17 mouse cellular contexts compared by ENCODE assay signal in genomic region chr8:105494566-105494965, GRCm38 (mm10). TPM values are rescaled to one million over a fixed set of nuclear protein-coding genes. Genes with fewer than 3 reads are reported as not detected.
DNase-seq lines count a peak whose midpoint lies in the region; ATAC-seq lines count a peak whose summit lies in the region.
"Had no signal": no experiment of that assay in that cellular context is flagged by ENCODE, and none has a peak within 500 bp of the region (broad histone marks: within the 10 kb centered on the region; RNA-seq: fewer than 3 reads in every experiment).

No protein-coding gene starts in this region.

- WGBS in hindbrain, embryonic 12.5 days = 90% methylated on average over 3 of the region's 3 CpGs
- WGBS in hindbrain, embryonic 10.5 days = 83% methylated on average over 3 of the region's 3 CpGs

- no peak overlapping the region for H3K4me3 ChIP-seq in hindbrain, embryonic 12.5 days
- H3K4me3 ChIP-seq in hindbrain, embryonic 10.5 days = no peak overlapping the region
- H3K4me3 ChIP-seq: liver, embryonic 15.5 days had no signal

- H3K9ac ChIP-seq in hindbrain, embryonic 12.5 days = no peak overlapping the region
- H3K9ac ChIP-seq: liver, embryonic 15.5 days had no signal

- ATAC-seq in hindbrain, embryonic 12.5 days (ENCODE audit: low FRiP score) = no peak
- no peak for ATAC-seq in granulocyte monocyte progenitor cell, adult 5-6 weeks (replicated peaks; ENCODE audit: poor library complexity, severe bottlenecking)
- ATAC-seq: inflammation-experienced regulatory T-cells, adult 6 months had no signal

- peak overlapping the region; percentile 8; the same call in 1 of the 2 replicates for H3K27ac ChIP-seq in hindbrain, embryonic 12.5 days
- H3K27ac ChIP-seq in hindbrain, embryonic 10.5 days = no peak overlapping the region
- H3K27ac ChIP-seq: forebrain, embryonic 10.5 days; liver, embryonic 15.5 days had no signal

- no peaks in the 10 kb centered on the region for H3K36me3 ChIP-seq in hindbrain, embryonic 12.5 days
- H3K36me3 ChIP-seq in hindbrain, embryonic 10.5 days = no peaks in the 10 kb centered on the region
- H3K36me3 ChIP-seq: forebrain, embryonic 10.5 days; liver, embryonic 15.5 days had no signal

- H3K27me3 ChIP-seq in hindbrain, embryonic 12.5 days = no peaks in the 10 kb centered on the region
- no peaks in the 10 kb centered on the region for H3K27me3 ChIP-seq in hindbrain, embryonic 10.5 days (ENCODE audit: insufficient read depth, poor library complexity, severe bottlenecking)

- no peaks in the 10 kb centered on the region for H3K9me3 ChIP-seq in hindbrain, embryonic 12.5 days (replicated peaks)
- H3K9me3 ChIP-seq in hindbrain, embryonic 10.5 days = no peaks in the 10 kb centered on the region
- H3K9me3 ChIP-seq: forebrain, embryonic 10.5 days; liver, embryonic 15.5 days had no signal

- no peak for DNase-seq in hindbrain, embryonic 10.5 days (ENCODE audit: low spot score)
- peak; percentile 51 to 80 for DNase-seq in lung, adult 18-20 months
- DNase-seq in lung, postnatal 14 days = no peak
- peak; percentile 94 for DNase-seq in gonadal fat pad, adult 2 months (ENCODE audit: low read depth)
- peak; percentile 80 for DNase-seq in lung, postnatal 36 days
- no peak for DNase-seq in urinary bladder, adult 2 months (ENCODE audit: low spot score)
- DNase-seq: adrenal gland, adult 2 months; cerebellum, adult 11 months; cerebellum, postnatal 25 days; heart, adult 18-20 months; heart, postnatal 10 days had no signal

- no peak overlapping the region for H3K4me2 ChIP-seq in hindbrain, embryonic 12.5 days (replicated peaks)
- H3K4me2 ChIP-seq: liver, embryonic 15.5 days had no signal

- H3K4me1 ChIP-seq in hindbrain, embryonic 12.5 days = peaks cover 25% of the 10 kb centered on the region
- H3K4me1 ChIP-seq in hindbrain, embryonic 10.5 days (replicated peaks) = peaks cover 33% of the 10 kb centered on the region

RNA-seq across cellular contexts. Expression of gene Zdhhc1, which starts 2.1 kb away (rescaled TPM):
- 35.8 and 36.1 TPM in 2 replicates for polyA plus RNA-seq in hindbrain, embryonic 12.5 days (2016; fragmentation: Nextera tagmentation; extraction: Ambion mirVana)
- 23.3 and 29.2 TPM in 2 replicates for polyA plus RNA-seq in hindbrain, embryonic 10.5 days (2016; fragmentation: Nextera tagmentation; extraction: Ambion mirVana)
- 37.2 and 43.5 TPM in 2 replicates for polyA plus RNA-seq in gonadal fat pad, adult 2 months (2012; rRNA removed)
- 1.8 and 10.4 TPM in 2 replicates for total RNA-seq in granulocyte monocyte progenitor cell, adult 5-6 weeks (2014; fragmentation: Nextera tagmentation)
- 3.6 and 4.6 TPM in 2 replicates for total RNA-seq in granulocyte monocyte progenitor cell, adult 5-6 weeks (2017)
- 56.7 and 64.7 TPM in 2 replicates for polyA plus RNA-seq in urinary bladder, adult 2 months (2012; rRNA removed)

RNA-seq across cellular contexts. Expression of gene Tppp3, which starts 23.2 kb away (rescaled TPM):
- polyA plus RNA-seq in hindbrain, embryonic 12.5 days (2016; fragmentation: Nextera tagmentation; extraction: Ambion mirVana) = 162 and 186 TPM in 2 replicates
- polyA plus RNA-seq in hindbrain, embryonic 10.5 days (2016; fragmentation: Nextera tagmentation; extraction: Ambion mirVana) = 131 and 243 TPM in 2 replicates
- 63.4 and 71.3 TPM in 2 replicates for polyA plus RNA-seq in gonadal fat pad, adult 2 months (2012; rRNA removed)
- total RNA-seq in granulocyte monocyte progenitor cell, adult 5-6 weeks (2014; fragmentation: Nextera tagmentation) = not detected in 2 replicates
- total RNA-seq in granulocyte monocyte progenitor cell, adult 5-6 weeks (2017) = not detected in 2 replicates
- polyA plus RNA-seq in urinary bladder, adult 2 months (2012; rRNA removed) = 84.1 and 93.7 TPM in 2 replicates

RNA-seq across cellular contexts. Expression of gene Hsd11b2, which starts 24.0 kb away (rescaled TPM):
- polyA plus RNA-seq in hindbrain, embryonic 12.5 days (2016; fragmentation: Nextera tagmentation; extraction: Ambion mirVana) = 24.2 and 24.7 TPM in 2 replicates
- 24.1 and 36.7 TPM in 2 replicates for polyA plus RNA-seq in hindbrain, embryonic 10.5 days (2016; fragmentation: Nextera tagmentation; extraction: Ambion mirVana)
- 1.4 and 1.8 TPM in 2 replicates for polyA plus RNA-seq in gonadal fat pad, adult 2 months (2012; rRNA removed)
- not detected in 2 replicates for total RNA-seq in granulocyte monocyte progenitor cell, adult 5-6 weeks (2014; fragmentation: Nextera tagmentation)
- not detected in 2 replicates for total RNA-seq in granulocyte monocyte progenitor cell, adult 5-6 weeks (2017)
- 0.49 and 0.52 TPM in 2 replicates for polyA plus RNA-seq in urinary bladder, adult 2 months (2012; rRNA removed)
- total RNA-seq: layer of hippocampus, adult 18-20 months had no signal
- polyA plus RNA-seq: inflammation-experienced regulatory T-cells, adult 6 months had no signal

Comparison
In these comparisons a context has a peak if more than half of its experiments do, and no peak if none do; other contexts are left out.
1. DNase-seq: peak in lung, adult 18-20 months (2 of 2), gonadal fat pad, adult 2 months (single experiment) and lung, postnatal 36 days (single experiment); none in hindbrain, embryonic 10.5 days (single experiment), lung, postnatal 14 days (single experiment) and urinary bladder, adult 2 months (single experiment).